Mouse (Mus musculus): Measurements from ENCODE around the gene Vgf. TPM values are rescaled to one million over a fixed set of nuclear protein-coding genes. Genes with fewer than 3 reads are reported as not detected.

The Vgf gene
- polyA plus RNA-seq, 1 experiment from 2014 or later = 0.32 TPM

- H3K4me3 ChIP-seq (ENCODE audit: low read depth, low read length) = peak overlapping the region; percentile 37
- ATAC-seq (replicated peaks; ENCODE audit: low FRiP score) (peak; percentile 81), DNase-seq (ENCODE audit: low spot score) (peak; percentile 97)
- peaks cover 23% of the 10 kb centered on the region; the same call in 1 of the 2 replicates for H3K4me1 ChIP-seq (replicated peaks; ENCODE audit: control insufficient read depth, insufficient read depth, low read length)
- 0% methylated on average over 46 of the region's 49 CpGs for WGBS
- no peaks in the 10 kb centered on the region for H3K9me3 ChIP-seq (ENCODE audit: control insufficient read depth, low read length)
- no peak overlapping the region for H3K27ac ChIP-seq (ENCODE audit: low read depth, low read length)
- H3K27me3 ChIP-seq (ENCODE audit: control insufficient read depth, insufficient read depth, low read length) = peaks cover 43% of the 10 kb centered on the region
- H3K9ac ChIP-seq (ENCODE audit: low read length) = peak overlapping the region; percentile 32
- peak overlapping the region; percentile 85 for H3K4me2 ChIP-seq (ENCODE audit: low read depth, low read length, severe bottlenecking)
- H3K36me3 ChIP-seq (ENCODE audit: control insufficient read depth, insufficient read depth, low read length) = no peaks in the 10 kb centered on the region; the same call in none of the 2 replicates
These were observed 6.5 kb downstream of the Vgf start for GRCm38 (mm10) chr5:137032641-137033074.

GRCm38 (mm10) chr5:137036211-137036610 lies 10.0 kb downstream of the Vgf start:
- Histone ChIP-seq H3K4me1 (replicated peaks; ENCODE audit: control insufficient read depth, insufficient read depth, low read length) (peaks cover 12% of the 10 kb centered on the region; the same call in 1 of the 2 replicates), H3K4me2 (ENCODE audit: low read depth, low read length, severe bottlenecking) (no peak overlapping the region), H3K9me3 (ENCODE audit: control insufficient read depth, low read length) (no peaks in the 10 kb centered on the region), H3K4me3 (ENCODE audit: low read depth, low read length) (no peak overlapping the region), H3K9ac (ENCODE audit: low read length) (no peak overlapping the region), H3K27me3 (ENCODE audit: control insufficient read depth, insufficient read depth, low read length) (peaks cover 11% of the 10 kb centered on the region), H3K36me3 (ENCODE audit: control insufficient read depth, insufficient read depth, low read length) (peaks cover 2% of the 10 kb centered on the region), H3K27ac (ENCODE audit: low read depth, low read length) (no peak overlapping the region)
- WGBS = 86% methylated on average over 13 of the region's 13 CpGs
- ATAC-seq (replicated peaks; ENCODE audit: low FRiP score) (no peak), DNase-seq (ENCODE audit: low spot score) (no peak)

GRCm38 (mm10) chr5:137039453-137039852 lies 13.3 kb downstream of the Vgf start:
- WGBS = 96% methylated on average over 10 of the region's 10 CpGs
- peaks cover 2% of the 10 kb centered on the region for H3K36me3 ChIP-seq (ENCODE audit: control insufficient read depth, insufficient read depth, low read length)
- ATAC-seq (replicated peaks; ENCODE audit: low FRiP score) = no peak

DNA sequence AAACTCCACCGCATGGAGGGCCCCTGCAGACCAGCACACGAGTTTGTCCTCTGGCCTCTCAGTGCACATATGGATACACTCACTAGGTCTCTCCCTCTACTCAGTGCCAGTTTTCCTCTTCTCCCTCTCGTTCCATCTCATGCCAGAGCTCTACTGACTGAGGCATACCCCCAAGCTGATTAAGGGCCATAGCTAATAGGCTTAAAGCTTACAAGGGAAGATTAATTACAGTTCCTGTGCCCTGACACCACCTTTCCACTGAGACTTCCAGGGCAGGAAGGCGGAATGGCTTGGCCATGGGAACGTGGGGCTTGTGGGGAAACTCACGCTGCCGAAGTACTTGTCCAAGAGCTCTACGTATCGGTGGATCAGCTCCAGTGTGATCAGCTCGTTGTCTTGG lies 15.2 kb downstream of the Vgf start:
- 87% methylated on average over 10 of the region's 10 CpGs for WGBS

More at GRCm38 (mm10) chr5:137039453-137039852, 13.3 kb downstream of the Vgf start:
- no peaks in the 10 kb centered on the region for H3K27me3 ChIP-seq (ENCODE audit: control insufficient read depth, insufficient read depth, low read length)
- H3K4me3 ChIP-seq (ENCODE audit: low read depth, low read length) = no peak overlapping the region
- no peak overlapping the region for H3K4me2 ChIP-seq (ENCODE audit: low read depth, low read length, severe bottlenecking)
- no peak overlapping the region for H3K27ac ChIP-seq (ENCODE audit: low read depth, low read length)
- no peak overlapping the region for H3K9ac ChIP-seq (ENCODE audit: low read length)
- H3K9me3 ChIP-seq (ENCODE audit: control insufficient read depth, low read length) = no peaks in the 10 kb centered on the region
- no peaks in the 10 kb centered on the region for H3K4me1 ChIP-seq (replicated peaks; ENCODE audit: control insufficient read depth, insufficient read depth, low read length)
- no peak for DNase-seq (ENCODE audit: low spot score)

GRCm38 (mm10) chr5:137043997-137044396 lies 17.8 kb downstream of the Vgf start:
- ATAC-seq (replicated peaks; ENCODE audit: low FRiP score) (no peak), DNase-seq (ENCODE audit: low spot score) (no peak)
- Histone ChIP-seq H3K27me3 (ENCODE audit: control insufficient read depth, insufficient read depth, low read length) (no peaks in the 10 kb centered on the region), H3K36me3 (ENCODE audit: control insufficient read depth, insufficient read depth, low read length) (peaks cover 2% of the 10 kb centered on the region; the same call in 1 of the 2 replicates), H3K27ac (ENCODE audit: low read depth, low read length) (no peak overlapping the region), H3K9me3 (ENCODE audit: control insufficient read depth, low read length) (no peaks in the 10 kb centered on the region), H3K4me1 (replicated peaks; ENCODE audit: control insufficient read depth, insufficient read depth, low read length) (peaks cover 7% of the 10 kb centered on the region; the same call in 1 of the 2 replicates), H3K9ac (ENCODE audit: low read length) (no peak overlapping the region), H3K4me3 (ENCODE audit: low read depth, low read length) (no peak overlapping the region), H3K4me2 (ENCODE audit: low read depth, low read length, severe bottlenecking) (no peak overlapping the region)
- WGBS = 95% methylated on average over 7 of the region's 7 CpGs

More for the DNA sequence above, 15.2 kb downstream of the Vgf start:
- Histone ChIP-seq H3K4me2 (ENCODE audit: low read depth, low read length, severe bottlenecking) (no peak overlapping the region), H3K36me3 (ENCODE audit: control insufficient read depth, insufficient read depth, low read length) (peaks cover 2% of the 10 kb centered on the region), H3K4me1 (replicated peaks; ENCODE audit: control insufficient read depth, insufficient read depth, low read length) (peaks cover 7% of the 10 kb centered on the region; the same call in 1 of the 2 replicates), H3K9ac (ENCODE audit: low read length) (no peak overlapping the region), H3K27ac (ENCODE audit: low read depth, low read length) (no peak overlapping the region), H3K4me3 (ENCODE audit: low read depth, low read length) (no peak overlapping the region), H3K27me3 (ENCODE audit: control insufficient read depth, insufficient read depth, low read length) (no peaks in the 10 kb centered on the region), H3K9me3 (ENCODE audit: control insufficient read depth, low read length) (no peaks in the 10 kb centered on the region)
- ATAC-seq (replicated peaks; ENCODE audit: low FRiP score) = no peak
- DNase-seq (ENCODE audit: low spot score) = no peak

DNA sequence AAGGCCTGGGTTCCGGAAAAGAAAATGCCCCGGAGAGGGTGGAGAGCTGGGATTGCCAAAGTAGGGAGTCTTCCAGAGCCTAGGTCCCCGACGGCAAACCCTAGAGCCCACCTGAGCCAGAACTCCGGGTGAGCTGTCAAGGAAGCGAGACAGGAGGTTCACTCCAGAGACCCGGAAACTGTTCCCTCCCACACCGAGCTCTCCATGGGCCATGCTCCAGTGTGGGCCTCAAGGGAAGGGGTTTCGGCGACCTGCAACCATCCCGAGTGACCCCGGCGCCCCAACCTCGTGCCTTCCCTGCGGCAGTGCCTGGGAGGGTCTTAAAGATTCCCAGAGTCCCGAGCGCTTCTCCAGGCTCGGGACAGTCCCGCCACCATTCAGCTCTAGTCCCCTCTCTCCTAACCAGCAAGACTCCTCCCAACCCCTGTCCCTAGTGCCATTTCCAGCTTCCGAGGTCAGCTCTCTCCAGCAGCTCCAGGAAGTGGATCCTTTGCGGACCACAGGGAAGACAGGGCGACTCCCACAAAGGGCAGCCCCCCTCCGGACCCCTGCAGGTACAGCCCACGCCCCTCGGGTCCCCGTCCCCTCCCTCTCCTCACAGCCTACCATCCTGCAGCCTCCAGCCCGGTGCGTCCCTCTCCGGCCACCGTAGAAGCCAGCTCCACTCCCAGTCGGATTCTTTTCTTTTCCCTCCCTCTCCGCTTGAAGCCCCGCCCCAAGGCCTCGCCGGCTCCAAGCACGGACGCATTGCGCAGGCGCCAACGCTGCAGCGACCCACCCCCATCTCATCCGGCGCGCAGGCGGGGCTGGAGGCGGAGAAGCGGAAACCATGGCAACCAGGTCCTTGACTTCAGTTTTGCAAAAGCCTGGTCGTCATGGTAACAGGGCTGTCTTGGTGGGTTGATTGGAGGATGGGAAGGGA lies 19.5 kb downstream of the Vgf start, which contains the start of gene Ap1s1:
Gene Ap1s1, minus strand, starts transcription at position 734 of the 922 bp plus-strand sequence.
- Histone ChIP-seq H3K4me3 (ENCODE audit: low read depth, low read length) (peak within 1 kb of the TSS; percentile 72), H3K9ac (ENCODE audit: low read length) (peak within 1 kb of the TSS; percentile 81), H3K4me2 (ENCODE audit: low read depth, low read length, severe bottlenecking) (peak within 1 kb of the TSS; percentile 80), H3K36me3 (ENCODE audit: control insufficient read depth, insufficient read depth, low read length) (no peaks in the 10 kb centered on the region), H3K9me3 (ENCODE audit: control insufficient read depth, low read length) (no peaks in the 10 kb centered on the region), H3K27me3 (ENCODE audit: control insufficient read depth, insufficient read depth, low read length) (no peaks in the 10 kb centered on the region), H3K27ac (ENCODE audit: low read depth, low read length) (peak within 1 kb of the TSS; percentile 51), H3K4me1 (replicated peaks; ENCODE audit: control insufficient read depth, insufficient read depth, low read length) (peaks cover 7% of the 10 kb centered on the region; the same call in 1 of the 2 replicates)
- under 1% methylated on average over 48 of the region's 48 CpGs for WGBS
- ATAC-seq (replicated peaks; ENCODE audit: low FRiP score) (peak; percentile 93), DNase-seq (ENCODE audit: low spot score) (peak; percentile 100)

- DNase-seq (ENCODE audit: low spot score) = no peak
- H3K27ac ChIP-seq (ENCODE audit: low read depth, low read length) = no peak overlapping the region
- peak overlapping the region; percentile 81; the same call in 1 of the 2 replicates for H3K9ac ChIP-seq (ENCODE audit: low read length)
- H3K27me3 ChIP-seq (ENCODE audit: control insufficient read depth, insufficient read depth, low read length) = no peaks in the 10 kb centered on the region
- 0 out of 2 replicates have a peak overlapping the region, but pooled peaks have one; percentile 80 for H3K4me2 ChIP-seq (ENCODE audit: low read depth, low read length, severe bottlenecking)
- H3K9me3 ChIP-seq (ENCODE audit: control insufficient read depth, low read length) = no peaks in the 10 kb centered on the region
- no peak overlapping the region; the same call in 1 of the 2 replicates for H3K4me3 ChIP-seq (ENCODE audit: low read depth, low read length)
- no peak; the same call in 1 of the 2 replicates for ATAC-seq (replicated peaks; ENCODE audit: low FRiP score)
- WGBS = 23% methylated on average over 5 of the region's 5 CpGs
- H3K36me3 ChIP-seq (ENCODE audit: control insufficient read depth, insufficient read depth, low read length) = no peaks in the 10 kb centered on the region
- H3K4me1 ChIP-seq (replicated peaks; ENCODE audit: control insufficient read depth, insufficient read depth, low read length) = peaks cover 7% of the 10 kb centered on the region; the same call in 1 of the 2 replicates
These were observed 20.1 kb downstream of the Vgf start for GRCm38 (mm10) chr5:137046324-137046718.

- H3K4me3 ChIP-seq (ENCODE audit: low read depth, low read length) = no peak overlapping the region
These were observed 20.8 kb downstream of the Vgf start for GRCm38 (mm10) chr5:137046991-137047390.

More at GRCm38 (mm10) chr5:137046991-137047390, 20.8 kb downstream of the Vgf start:
- Histone ChIP-seq H3K27me3 (ENCODE audit: control insufficient read depth, insufficient read depth, low read length) (no peaks in the 10 kb centered on the region), H3K4me2 (ENCODE audit: low read depth, low read length, severe bottlenecking) (no peak overlapping the region), H3K36me3 (ENCODE audit: control insufficient read depth, insufficient read depth, low read length) (no peaks in the 10 kb centered on the region), H3K4me1 (replicated peaks; ENCODE audit: control insufficient read depth, insufficient read depth, low read length) (peaks cover 7% of the 10 kb centered on the region; the same call in 1 of the 2 replicates), H3K9me3 (ENCODE audit: control insufficient read depth, low read length) (no peaks in the 10 kb centered on the region), H3K27ac (ENCODE audit: low read depth, low read length) (no peak overlapping the region), H3K9ac (ENCODE audit: low read length) (no peak overlapping the region)
- no peak for DNase-seq (ENCODE audit: low spot score)
- ATAC-seq (replicated peaks; ENCODE audit: low FRiP score) = no peak

Measured in forebrain, embryonic 11.5 days (tissue).